Comparison of ENCODE assay signal across 8 mouse cellular contexts in genomic region chr1:135429901-135430668, GRCm38 (mm10). TPM values are rescaled to one million over a fixed set of nuclear protein-coding genes. Genes with fewer than 3 reads are reported as not detected.
DNase-seq lines count a peak whose midpoint lies in the region; ATAC-seq and TF ChIP-seq lines count a peak whose summit lies in the region.

Gene Ipo9, minus strand, starts transcription at chr1:135430499.

- H3K9ac ChIP-seq in MEL (ENCODE audit: control insufficient read depth, low read depth, low read length, poor library complexity, severe bottlenecking): peak within 1 kb of the TSS; percentile 94
- H3K9ac ChIP-seq in forebrain, postnatal 0 days: peak within 1 kb of the TSS; percentile 85
- H3K9ac ChIP-seq in lung, embryonic 15.5 days: peak within 1 kb of the TSS; percentile 84

- TF ChIP-seq POLR2A in MEL (IDR thresholded peaks at IDR 0.05; ENCODE audit: control insufficient read depth in 1 of 2, insufficient read depth in 1 of 2, low read depth in 1 of 2, low read length in 2 of 2, poor library complexity in 1 of 2): peak; percentile 80 to 91
- peak; percentile 80 for TF ChIP-seq POLR2A in cerebellum, adult 2 months (IDR thresholded peaks at IDR 0.05; ENCODE audit: borderline replicate concordance, insufficient read depth, low read length)

- peak in 2 of 3 experiments; percentile 34 to 62; a peak in 4 of 6 replicates for TF ChIP-seq CTCF in MEL (IDR thresholded peaks at IDR 0.05 in 2 of 3, conservative IDR thresholded peaks at IDR 0.05 in 1 of 3; ENCODE audit: control insufficient read depth in 1 of 3, insufficient read depth in 1 of 3, low read depth in 2 of 3, low read length in 3 of 3, poor library complexity in 1 of 3, severe bottlenecking in 1 of 3)
- TF ChIP-seq CTCF in cerebellum, adult 2 months (IDR thresholded peaks at IDR 0.05; ENCODE audit: borderline replicate concordance, insufficient read depth, low read depth, low read length): peak; percentile 47; the same call in 1 of the 2 replicates
- peak; percentile 85 for TF ChIP-seq CTCF in forebrain, postnatal 0 days (IDR thresholded peaks at IDR 0.05; ENCODE audit: low read depth)

- no peaks in the 10 kb centered on the region for H3K9me3 ChIP-seq in MEL (replicated peaks; ENCODE audit: insufficient read depth, low read length)
- H3K9me3 ChIP-seq in forebrain, postnatal 0 days (ENCODE audit: low read length): no peaks in the 10 kb centered on the region
- H3K9me3 ChIP-seq in lung, embryonic 15.5 days: no peaks in the 10 kb centered on the region

- peaks cover 6 to 18% of the 10 kb centered on the region in 2 experiments; a peak in 3 of 4 replicates for H3K36me3 ChIP-seq in MEL (ENCODE audit: control insufficient read depth in 1 of 2, insufficient read depth in 2 of 2, low read length in 2 of 2)
- peaks cover 5% of the 10 kb centered on the region; the same call in 1 of the 2 replicates for H3K36me3 ChIP-seq in forebrain, postnatal 0 days (ENCODE audit: insufficient read depth)
- H3K36me3 ChIP-seq in lung, embryonic 15.5 days: peaks cover 11% of the 10 kb centered on the region; the same call in 1 of the 2 replicates

- peak in 1 of 2 experiments; percentile 20; a peak in 1 of 4 replicates for TF ChIP-seq EP300 in MEL (IDR thresholded peaks at IDR 0.05; ENCODE audit: low read depth in 1 of 2, low read length in 2 of 2)

- no peak for TF ChIP-seq RAD21 in MEL (IDR thresholded peaks at IDR 0.05; ENCODE audit: low read depth, low read length)

- peaks cover 0 to 10% of the 10 kb centered on the region in 2 experiments; a peak in 2 of 4 replicates for H3K4me1 ChIP-seq in MEL (ENCODE audit: control insufficient read depth in 1 of 2, insufficient read depth in 2 of 2, low read length in 2 of 2)
- peaks cover 4% of the 10 kb centered on the region; the same call in 1 of the 2 replicates for H3K4me1 ChIP-seq in cerebellum, adult 2 months (ENCODE audit: control insufficient read depth, insufficient read depth, low read length)
- peaks cover 13% of the 10 kb centered on the region for H3K4me1 ChIP-seq in forebrain, postnatal 0 days (ENCODE audit: insufficient read depth)
- peaks cover 35% of the 10 kb centered on the region for H3K4me1 ChIP-seq in lung, embryonic 15.5 days

- peak within 1 kb of the TSS; percentile 68 for H3K4me2 ChIP-seq in forebrain, postnatal 0 days (ENCODE audit: low read depth)
- peak within 1 kb of the TSS; percentile 70 for H3K4me2 ChIP-seq in lung, embryonic 15.5 days

- H3K27me3 ChIP-seq in MEL (ENCODE audit: control insufficient read depth in 1 of 2, insufficient read depth in 2 of 2, low read length in 2 of 2): no peaks in the 10 kb centered on the region
- no peaks in the 10 kb centered on the region for H3K27me3 ChIP-seq in cerebellum, adult 2 months (ENCODE audit: control insufficient read depth, insufficient read depth, low read length)
- no peaks in the 10 kb centered on the region for H3K27me3 ChIP-seq in forebrain, postnatal 0 days (ENCODE audit: insufficient read depth, low read length)
- no peaks in the 10 kb centered on the region for H3K27me3 ChIP-seq in lung, embryonic 15.5 days

- peak; percentile 98 for ATAC-seq in forebrain, postnatal 0 days
- ATAC-seq in lung, embryonic 15.5 days (ENCODE audit: borderline replicate concordance, extremely low read depth, low FRiP score, low TSS enrichment): peak; percentile 96

- WGBS in cerebellum, adult 2 months: under 1% methylated on average over 65 of the region's 65 CpGs
- WGBS in forebrain, postnatal 0 days: 1% methylated on average over 65 of the region's 65 CpGs
- WGBS in lung, embryonic 15.5 days: under 1% methylated on average over 65 of the region's 65 CpGs

- peaks cover 31% of the 10 kb centered on the region for H3K79me2 ChIP-seq in MEL (ENCODE audit: control insufficient read depth, insufficient read depth, low read length, poor library complexity)

- H3K4me3 ChIP-seq in MEL (ENCODE audit: control insufficient read depth in 1 of 2, insufficient read depth in 1 of 2, low read depth in 2 of 2, low read length in 2 of 2): peak within 1 kb of the TSS; percentile 93
- peak within 1 kb of the TSS; percentile 83 for H3K4me3 ChIP-seq in cerebellum, adult 2 months (replicated peaks; ENCODE audit: insufficient read depth, low read depth, low read length)
- peak within 1 kb of the TSS; percentile 95 for H3K4me3 ChIP-seq in forebrain, postnatal 0 days (ENCODE audit: low read depth, low read length)
- peak within 1 kb of the TSS; percentile 79 for H3K4me3 ChIP-seq in lung, embryonic 15.5 days

- peak within 1 kb of the TSS; percentile 71 for H3K27ac ChIP-seq in MEL (ENCODE audit: control insufficient read depth, low read depth, low read length)
- H3K27ac ChIP-seq in cerebellum, adult 2 months (ENCODE audit: insufficient read depth, low read length): peak within 1 kb of the TSS; percentile 47
- H3K27ac ChIP-seq in forebrain, postnatal 0 days (ENCODE audit: low read depth, low read length): peak within 1 kb of the TSS; percentile 93
- peak within 1 kb of the TSS; percentile 82 for H3K27ac ChIP-seq in lung, embryonic 15.5 days

- DNase-seq in MEL (ENCODE audit: low read depth, low spot score): peak; percentile 92
- DNase-seq in cerebellum, adult 2 months: peak; percentile 93 to 94
- DNase-seq in forebrain, postnatal 0 days: peak; percentile 98
- peak; percentile 95 for DNase-seq in heart, postnatal 4 days
- peak; percentile 81 to 92 for DNase-seq in layer of hippocampus, adult 8-10 months (ENCODE audit: low spot score in 2 of 2)
- peak; percentile 82 for DNase-seq in ovary, adult 18-20 months (ENCODE audit: low spot score)
- peak; percentile 93 for DNase-seq in thymus, postnatal 0 days (ENCODE audit: low spot score)

TF ChIP-seq in MEL, 35 proteins besides CTCF, POLR2A, EP300 and RAD21 (continues in another document):
- TF ChIP-seq UBTF (IDR thresholded peaks at IDR 0.05; ENCODE audit: borderline replicate concordance, insufficient read depth, low read depth, low read length) (no peak), TAL1 (IDR thresholded peaks at IDR 0.05; ENCODE audit: low read length) (no peak), POLR2AphosphoS2 (IDR thresholded peaks at IDR 0.05; ENCODE audit: low read length) (peak; percentile 78), BHLHE40 (IDR thresholded peaks at IDR 0.05; ENCODE audit: borderline replicate concordance, low read depth, low read length) (no peak), ZNF384 (IDR thresholded peaks at IDR 0.05; ENCODE audit: low read depth, low read length) (no peak), CHD2 (IDR thresholded peaks at IDR 0.05; ENCODE audit: low read length) (no peak), POLR2AphosphoS5 (IDR thresholded peaks at IDR 0.05; ENCODE audit: borderline replicate concordance, low read depth, low read length) (no peak), MYC (IDR thresholded peaks at IDR 0.05; ENCODE audit: low read depth, low read length) (no peak; the same call in 1 of the 2 replicates), GATA1 (IDR thresholded peaks at IDR 0.05; ENCODE audit: low read depth, low read length) (no peak), NELFE (IDR thresholded peaks at IDR 0.05; ENCODE audit: low read depth, low read length) (peak; percentile 77), MAFK (IDR thresholded peaks at IDR 0.05; ENCODE audit: borderline replicate concordance, low read depth, low read length) (no peak), ZMIZ1 (IDR thresholded peaks at IDR 0.05; ENCODE audit: low read depth, low read length) (peak; percentile 56; the same call in 1 of the 2 replicates), MEF2A (IDR thresholded peaks at IDR 0.05; ENCODE audit: extremely low read depth, insufficient replicate concordance, low read depth, low read length, poor library complexity, severe bottlenecking) (no peak), ZC3H11A (IDR thresholded peaks at IDR 0.05; ENCODE audit: low read depth, low read length) (no peak), SIN3A (IDR thresholded peaks at IDR 0.05; ENCODE audit: low read length) (peak; percentile 50; the same call in 1 of the 2 replicates), TCF12 (IDR thresholded peaks at IDR 0.05; ENCODE audit: low read depth, low read length) (peak; percentile 52), MYB (IDR thresholded peaks at IDR 0.05; ENCODE audit: low read depth, low read length) (no peak), MAX (IDR thresholded peaks at IDR 0.05; ENCODE audit: low read length) (0 out of 2 replicates have a peak, but pooled peaks have one; percentile 25), USF2 (IDR thresholded peaks at IDR 0.05; ENCODE audit: borderline replicate concordance in 1 of 2, insufficient read depth in 1 of 2, low read depth in 1 of 2, low read length in 2 of 2) (no peak), NRF1 (IDR thresholded peaks at IDR 0.05; ENCODE audit: insufficient read depth, low read depth, low read length, poor library complexity, severe bottlenecking) (peak; percentile 95), RCOR1 (IDR thresholded peaks at IDR 0.05; ENCODE audit: low read depth, low read length) (0 out of 2 replicates have a peak, but pooled peaks have one; percentile 10), MAZ (IDR thresholded peaks at IDR 0.05; ENCODE audit: low read depth, low read length) (peak; percentile 62; the same call in 1 of the 2 replicates), HCFC1 (IDR thresholded peaks at IDR 0.05; ENCODE audit: low read depth, low read length) (peak; percentile 84), CHD1 (IDR thresholded peaks at IDR 0.05; ENCODE audit: low read depth, low read length) (no peak), ETS1 (IDR thresholded peaks at IDR 0.05; ENCODE audit: low read depth, low read length) (no peak), ELF1 (IDR thresholded peaks at IDR 0.05; ENCODE audit: low read depth, low read length) (peak; percentile 25; the same call in 1 of the 2 replicates), MXI1 (IDR thresholded peaks at IDR 0.05; ENCODE audit: low read depth, low read length) (no peak; the same call in none of the 2 replicates), JUND (IDR thresholded peaks at IDR 0.05; ENCODE audit: low read depth, low read length) (no peak)

RNA-seq across cellular contexts. Expression of gene Ipo9, which starts in this region (rescaled TPM):
- total RNA-seq in MEL (2012; rRNA removed): 27.4 and 29.2 TPM in 2 replicates
- 10 to 100 TPM in 1 of 2 experiments, not detected in 1; 56.2 TPM for polyA plus RNA-seq in MEL (2012; ENCODE audit: insufficient read depth in 1 of 2, insufficient read length in 2 of 2, low read depth in 1 of 2, low replicate concordance in 2 of 2, missing spikeins in 1 of 2)
- 139 and 157 TPM in 2 replicates for polyA plus RNA-seq in cerebellum, adult 2 months (2012; rRNA removed)
- 85.2 and 95.0 TPM in 2 replicates for total RNA-seq in forebrain, postnatal 0 days (2014; rRNA removed)
- polyA plus RNA-seq in forebrain, postnatal 0 days (2015; fragmentation: Nextera tagmentation; extraction: Ambion mirVana): 53.1 and 76.6 TPM in 2 replicates
- 100 to 1,000 TPM in 1 of 2 experiments, 10 to 100 TPM in 1; 95.5 to 116 TPM for total RNA-seq in heart, postnatal 4 days (2021)
- 100 to 1,000 TPM; 129 to 175 (median 174) TPM for total RNA-seq in layer of hippocampus, adult 8-10 months (2022)
- 119 and 123 TPM in 2 replicates for polyA plus RNA-seq in lung, embryonic 15.5 days (2015; fragmentation: Nextera tagmentation; extraction: Ambion mirVana)
- 45.0 and 51.9 TPM in 2 replicates for polyA plus RNA-seq in thymus, postnatal 0 days (2015; fragmentation: Nextera tagmentation; extraction: Ambion mirVana)

Comparison
In these comparisons a context has a peak if more than half of its experiments do, and no peak if none do; other contexts are left out.
1. Peak in every context shown above with its lines: DNase-seq, ATAC-seq, H3K4me3 ChIP-seq and H3K27ac ChIP-seq.